Mouse (Mus musculus): Measurements from ENCODE around the gene Sort1.

DNA sequence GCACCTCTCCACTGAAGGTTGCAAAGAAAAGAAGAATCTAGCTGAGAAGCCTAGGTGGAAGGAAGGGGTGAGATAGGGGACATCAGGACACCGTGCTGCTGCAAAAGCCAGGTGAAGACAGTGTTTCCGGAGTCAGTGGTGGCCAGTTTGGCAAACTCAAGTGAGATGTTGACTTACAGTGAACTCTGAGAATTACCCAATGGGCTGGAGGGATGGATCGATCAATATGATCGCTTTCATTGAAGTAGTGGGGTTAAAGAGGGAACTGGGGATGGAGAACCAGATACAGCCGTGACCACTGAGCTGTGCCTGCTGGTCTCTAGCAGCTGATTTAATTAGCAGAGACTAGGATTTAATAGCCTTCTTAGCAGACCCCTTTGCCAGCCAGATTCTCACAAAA lies 53.0 kb downstream of the Sort1 start:
- TF ChIP-seq CTCF (IDR thresholded peaks at IDR 0.05; ENCODE audit: borderline replicate concordance, insufficient read depth, low read depth, low read length) (no peak), POLR2A (IDR thresholded peaks at IDR 0.05; ENCODE audit: borderline replicate concordance, insufficient read depth, low read length) (no peak)

Measured in cerebellum, adult 2 months (tissue).